Mouse (Mus musculus) inflammation-experienced regulatory T-cells, adult 6 months (primary cell): ENCODE measurements around the gene Olfr812. TPM values are rescaled to one million over a fixed set of nuclear protein-coding genes. Genes with fewer than 3 reads are reported as not detected.
"Not testable (repeated sequence)": the region's sequence is repeated elsewhere in the genome, so short reads cannot be mapped to it uniquely, and the experiment has no call there.

Experiments
- ATAC-seq: one replicate; pipeline ENCODE4 v1.8.0; 2017
- polyA plus RNA-seq, 3 experiments: library from polyadenylated mRNA; unstranded; fragments of 100-300 nt; shearing (Covaris generic); gene quantifications; one replicate each; pipeline ENCODE4 v1.2.1; 2017

Gene Olfr812
- not detected for polyA plus RNA-seq

- ATAC-seq, result no peak
Observed at GRCm38 (mm10) chr10:129845994-129846393, at the start of gene Olfr812. Olfr812 (minus strand) TSS chr10:129846094.

GRCm38 (mm10) chr10:129885934-129886333 is 40.0 kb upstream of the Olfr812 start:
- no peak for ATAC-seq

GRCm38 (mm10) chr10:129885496-129885895 is 39.6 kb upstream of the Olfr812 start:
- ATAC-seq, result not testable (repeated sequence)

GRCm38 (mm10) chr10:129879751-129880150 is 33.9 kb upstream of the Olfr812 start, which contains the start of gene Olfr814:
Olfr814 (minus strand) TSS chr10:129879851.
- ATAC-seq, result not testable (repeated sequence)

GRCm38 (mm10) chr10:129855067-129855466 is 9.2 kb upstream of the Olfr812 start, which contains the start of gene Olfr813:
Olfr813 (plus strand) TSS chr10:129855367.
- no peak for ATAC-seq

GRCm38 (mm10) chr10:129847343-129847742 is 1.4 kb upstream of the Olfr812 start:
- ATAC-seq, result no peak

- ATAC-seq, result no peak
Observed at GRCm38 (mm10) chr10:129804296-129804695, 41.6 kb downstream of the Olfr812 start, which contains the start of gene Olfr811. Olfr811 (minus strand) TSS chr10:129804396.

- no peak for ATAC-seq
Observed at GRCm38 (mm10) chr10:129794817-129795216, 51.1 kb downstream of the Olfr812 start, which contains the start of gene Olfr810. Olfr810 (minus strand) TSS chr10:129794917.

Other genes starting within 250 kb of the Olfr812 start
- gene Olfr796, start 233.5 kb downstream of the Olfr812 start, polyA plus RNA-seq, result not detected
- gene Olfr798, start 218.2 kb downstream of the Olfr812 start, polyA plus RNA-seq, result under 1 TPM in 1 of 3 experiments, not detected in 2; 0.13 TPM
- gene Olfr799, start 208.6 kb downstream of the Olfr812 start, polyA plus RNA-seq, result not detected
- gene Olfr800, start 188.4 kb downstream of the Olfr812 start, polyA plus RNA-seq, result not detected
- gene Olfr801, start 172.2 kb downstream of the Olfr812 start, polyA plus RNA-seq, result under 1 TPM in 1 of 3 experiments, not detected in 2; 0.75 TPM
- gene Olfr802, start 157.9 kb downstream of the Olfr812 start, polyA plus RNA-seq, result not detected
- gene Olfr803, start 151.8 kb downstream of the Olfr812 start, polyA plus RNA-seq, result not detected
- gene Olfr804, start 142.9 kb downstream of the Olfr812 start, polyA plus RNA-seq, result not detected
- gene Olfr805, start 116.7 kb downstream of the Olfr812 start, polyA plus RNA-seq, result not detected
- not detected for gene Olfr806, start 104.2 kb downstream of the Olfr812 start, polyA plus RNA-seq
- gene Olfr807, start 88.3 kb downstream of the Olfr812 start, polyA plus RNA-seq, result not detected
- not detected for gene Olfr808, start 80.6 kb downstream of the Olfr812 start, polyA plus RNA-seq
- gene Olfr809, start 71.5 kb downstream of the Olfr812 start, polyA plus RNA-seq, result not detected
- gene Olfr810, start 51.2 kb downstream of the Olfr812 start, polyA plus RNA-seq, result not detected
- not detected for gene Olfr811, start 41.7 kb downstream of the Olfr812 start, polyA plus RNA-seq
- gene Olfr813, start 9.3 kb upstream of the Olfr812 start, polyA plus RNA-seq, result not detected
- gene Olfr814, start 33.8 kb upstream of the Olfr812 start, polyA plus RNA-seq, result not detected
- under 1 TPM in 1 of 3 experiments, not detected in 2; 0.35 TPM for gene Olfr815, start 59.8 kb upstream of the Olfr812 start, polyA plus RNA-seq
- not detected for gene Olfr816, start 69.5 kb upstream of the Olfr812 start, polyA plus RNA-seq
- not detected for gene Olfr818, start 103.0 kb upstream of the Olfr812 start, polyA plus RNA-seq
- gene Olfr819, start 121.2 kb upstream of the Olfr812 start, polyA plus RNA-seq, result not detected
- not detected for gene Olfr247, start 130.0 kb upstream of the Olfr812 start, polyA plus RNA-seq
- under 1 TPM in 1 of 3 experiments, not detected in 2; 0.19 TPM for gene Gm10310, start 139.0 kb upstream of the Olfr812 start, polyA plus RNA-seq
- not detected for gene Olfr820, start 166.5 kb upstream of the Olfr812 start, polyA plus RNA-seq
- gene Olfr821, start 184.3 kb upstream of the Olfr812 start, polyA plus RNA-seq, result not detected
- gene Olfr822, start 225.1 kb upstream of the Olfr812 start, polyA plus RNA-seq, result under 1 TPM in 1 of 3 experiments, not detected in 2; 0.16 TPM